Mouse (Mus musculus) cerebellum, postnatal 25 days (tissue): ENCODE data around the gene Ehf.
A peak's percentile ranks its signal among the peaks of the same experiment; 100 is the strongest.

Source experiments
- DNase-seq, 2 experiments: peaks; one replicate each; pipeline ENCODE4 v3.0.0; 2021; ENCODE audit warnings: mixed read lengths in 2 of 2

Ehf gene

GRCm38 (mm10) chr2:103293751-103294150 is 9.3 kb downstream of the Ehf start:
- no peak for DNase-seq

GRCm38 (mm10) chr2:103293214-103293613 is 9.9 kb downstream of the Ehf start:
- DNase-seq, result no peak

- DNase-seq, result no peak
Measured at GRCm38 (mm10) chr2:103290705-103291269, 12.3 kb downstream of the Ehf start.

- DNase-seq, result no peak
Measured at GRCm38 (mm10) chr2:103290167-103290566, 12.9 kb downstream of the Ehf start.

GRCm38 (mm10) chr2:103289407-103289950 is 13.6 kb downstream of the Ehf start:
- DNase-seq, result no peak

- no peak for DNase-seq
Measured at GRCm38 (mm10) chr2:103287716-103288115, 15.4 kb downstream of the Ehf start.

GRCm38 (mm10) chr2:103285561-103285960 is 17.5 kb downstream of the Ehf start:
- DNase-seq, result no peak

- DNase-seq, result no peak
Measured at GRCm38 (mm10) chr2:103283730-103284129, 19.3 kb downstream of the Ehf start.

GRCm38 (mm10) chr2:103282184-103282750 is 20.8 kb downstream of the Ehf start:
- no peak for DNase-seq

- no peak for DNase-seq
Measured at GRCm38 (mm10) chr2:103279927-103280326, 23.2 kb downstream of the Ehf start.

- DNase-seq, result no peak
Measured at GRCm38 (mm10) chr2:103278476-103278875, 24.6 kb downstream of the Ehf start.

- DNase-seq, result peak; percentile 22 to 40
Measured at GRCm38 (mm10) chr2:103277794-103278193, 25.3 kb downstream of the Ehf start.

GRCm38 (mm10) chr2:103275316-103275960 is 27.6 kb downstream of the Ehf start:
- DNase-seq, result no peak

GRCm38 (mm10) chr2:103274803-103275202 is 28.3 kb downstream of the Ehf start:
- DNase-seq, result no peak

- DNase-seq, result no peak
Measured at GRCm38 (mm10) chr2:103274270-103274669, 28.8 kb downstream of the Ehf start.

- DNase-seq, result no peak
Measured at GRCm38 (mm10) chr2:103271481-103271880, 31.6 kb downstream of the Ehf start.

GRCm38 (mm10) chr2:103270556-103271160 is 32.4 kb downstream of the Ehf start:
- DNase-seq, result no peak

GRCm38 (mm10) chr2:103239086-103239485 is 64.0 kb downstream of the Ehf start:
- DNase-seq, result peak in 1 of 2 experiments; percentile 4

- no peak for DNase-seq
Measured at GRCm38 (mm10) chr2:103226781-103227180, 76.3 kb downstream of the Ehf start.

- no peak for DNase-seq
Measured at GRCm38 (mm10) chr2:103220871-103221270, 82.2 kb downstream of the Ehf start.

GRCm38 (mm10) chr2:103218323-103218722 is 84.8 kb downstream of the Ehf start:
- no peak for DNase-seq

- no peak for DNase-seq
Measured at GRCm38 (mm10) chr2:103215801-103216200, 87.3 kb downstream of the Ehf start.

GRCm38 (mm10) chr2:103214861-103215260 is 88.2 kb downstream of the Ehf start:
- no peak for DNase-seq

- no peak for DNase-seq
Measured at GRCm38 (mm10) chr2:103213547-103213946, 89.5 kb downstream of the Ehf start.
